Mouse (Mus musculus): ENCODE data around the gene Emc4. TPM values are rescaled to one million over a fixed set of nuclear protein-coding genes. Genes with fewer than 3 reads are reported as not detected.

Emc4 gene
- polyA plus RNA-seq (2014; fragmentation: Illumina TruSeq; extraction: RNeasy Lipid Tissue Mini Kit (QIAGEN cat#74804); ENCODE audit: low replicate concordance), result 53.2 TPM

GRCm38 (mm10) chr2:112367726-112368673 is at the start of gene Emc4:
Gene Emc4, minus strand, starts transcription at chr2:112368027.

GRCm38 (mm10) chr2:112378973-112379898 is 11.4 kb upstream of the Emc4 start, which contains the start of gene Katnbl1:
Gene Katnbl1, plus strand, starts transcription at chr2:112379211.

Other genes starting within 250 kb of the Emc4 start
- not detected for gene Olfr1316, start 233.1 kb downstream of the Emc4 start, polyA plus RNA-seq (2014; fragmentation: Illumina TruSeq; extraction: RNeasy Lipid Tissue Mini Kit (QIAGEN cat#74804); ENCODE audit: low replicate concordance)
- not detected for gene Olfr1317, start 227.7 kb downstream of the Emc4 start, polyA plus RNA-seq (2014; fragmentation: Illumina TruSeq; extraction: RNeasy Lipid Tissue Mini Kit (QIAGEN cat#74804); ENCODE audit: low replicate concordance)
- gene Olfr1318, start 213.8 kb downstream of the Emc4 start, polyA plus RNA-seq (2014; fragmentation: Illumina TruSeq; extraction: RNeasy Lipid Tissue Mini Kit (QIAGEN cat#74804); ENCODE audit: low replicate concordance), result not detected
- gene Lpcat4, start 128.6 kb downstream of the Emc4 start, polyA plus RNA-seq (2014; fragmentation: Illumina TruSeq; extraction: RNeasy Lipid Tissue Mini Kit (QIAGEN cat#74804); ENCODE audit: low replicate concordance), result not detected
- gene Nutm1, start 108.7 kb downstream of the Emc4 start, polyA plus RNA-seq (2014; fragmentation: Illumina TruSeq; extraction: RNeasy Lipid Tissue Mini Kit (QIAGEN cat#74804); ENCODE audit: low replicate concordance), result not detected
- gene Nop10, start 106.1 kb downstream of the Emc4 start, polyA plus RNA-seq (2014; fragmentation: Illumina TruSeq; extraction: RNeasy Lipid Tissue Mini Kit (QIAGEN cat#74804); ENCODE audit: low replicate concordance), result 12.3 TPM
- gene Slc12a6, start 102.2 kb downstream of the Emc4 start, polyA plus RNA-seq (2014; fragmentation: Illumina TruSeq; extraction: RNeasy Lipid Tissue Mini Kit (QIAGEN cat#74804); ENCODE audit: low replicate concordance), result 97.3 TPM
- not detected for gene Gm21985, start 101.7 kb downstream of the Emc4 start, polyA plus RNA-seq (2014; fragmentation: Illumina TruSeq; extraction: RNeasy Lipid Tissue Mini Kit (QIAGEN cat#74804); ENCODE audit: low replicate concordance)
- gene Katnbl1, start 11.2 kb upstream of the Emc4 start, polyA plus RNA-seq (2014; fragmentation: Illumina TruSeq; extraction: RNeasy Lipid Tissue Mini Kit (QIAGEN cat#74804); ENCODE audit: low replicate concordance), result 43.7 TPM
- gene Emc7, start 87.0 kb upstream of the Emc4 start, polyA plus RNA-seq (2014; fragmentation: Illumina TruSeq; extraction: RNeasy Lipid Tissue Mini Kit (QIAGEN cat#74804); ENCODE audit: low replicate concordance), result 31.0 TPM
- not detected for gene Chrm5, start 112.7 kb upstream of the Emc4 start, polyA plus RNA-seq (2014; fragmentation: Illumina TruSeq; extraction: RNeasy Lipid Tissue Mini Kit (QIAGEN cat#74804); ENCODE audit: low replicate concordance)
- gene Aven, start 124.9 kb upstream of the Emc4 start, polyA plus RNA-seq (2014; fragmentation: Illumina TruSeq; extraction: RNeasy Lipid Tissue Mini Kit (QIAGEN cat#74804); ENCODE audit: low replicate concordance), result 3.2 TPM

All from small intestine, adult 10 weeks (tissue).